Mouse (Mus musculus): Measurements from ENCODE around the gene Klhdc8a.

Klhdc8a gene

DNA sequence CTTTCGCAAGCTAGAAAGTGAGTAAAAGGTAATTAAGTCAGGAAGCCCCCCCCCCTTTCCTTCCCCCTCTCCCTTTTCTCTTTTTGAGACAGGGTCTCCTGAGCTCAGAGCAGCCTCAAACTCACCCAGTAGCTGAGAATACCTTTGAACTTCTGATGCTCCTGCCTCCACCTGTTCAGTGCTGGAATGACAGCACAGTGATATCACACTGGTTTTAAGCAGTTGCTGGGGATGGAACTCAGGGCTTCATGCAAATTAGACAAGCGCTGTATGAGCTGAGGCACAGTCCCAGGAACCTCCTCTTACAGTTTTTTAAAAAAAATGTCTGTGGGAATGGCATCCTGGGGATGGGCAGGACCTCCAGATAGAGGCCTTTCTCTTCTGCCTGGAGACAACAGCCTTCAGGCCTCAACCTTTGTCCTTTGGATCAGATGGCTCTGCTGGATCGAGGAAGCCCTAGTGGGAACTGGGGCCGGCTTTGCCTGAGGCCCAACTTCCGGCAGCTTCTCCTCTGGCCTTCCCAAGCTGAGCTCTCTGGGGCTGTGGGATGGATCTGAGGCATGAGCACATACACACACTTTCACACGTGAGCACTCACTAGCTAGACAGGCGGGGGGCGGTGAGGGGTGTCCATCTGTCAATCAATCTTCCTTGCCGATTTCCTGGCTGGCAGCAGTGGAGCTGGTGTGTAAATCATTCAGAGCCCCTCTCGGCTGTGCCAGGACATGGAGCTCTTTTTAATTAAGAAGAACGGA is 7.3 kb upstream of the Klhdc8a start:
- DNase-seq (ENCODE audit: low read depth in 1 of 2, low spot score in 2 of 2) = no peak

DNA sequence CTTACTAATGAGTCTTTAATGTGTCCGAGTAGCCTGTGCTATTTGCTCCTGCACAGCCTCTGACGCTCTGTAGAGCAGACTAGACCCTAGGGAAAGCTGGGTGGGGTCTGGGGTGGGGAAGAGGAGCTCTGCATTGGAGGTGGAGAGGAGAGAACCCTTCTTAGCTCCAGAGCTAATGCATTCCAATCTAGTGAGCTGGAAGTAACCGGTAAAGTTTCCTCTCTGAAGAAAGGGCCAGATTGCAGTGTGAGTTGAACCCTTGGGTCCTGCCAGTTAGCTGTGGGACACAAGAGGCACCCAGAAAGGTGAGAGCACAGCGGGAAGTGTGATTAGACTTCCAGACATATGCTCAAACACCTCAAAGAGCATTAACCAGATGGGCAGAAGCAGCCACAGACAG is 6.7 kb upstream of the Klhdc8a start:
- no peak for DNase-seq (ENCODE audit: low read depth in 1 of 2, low spot score in 2 of 2)

DNA sequence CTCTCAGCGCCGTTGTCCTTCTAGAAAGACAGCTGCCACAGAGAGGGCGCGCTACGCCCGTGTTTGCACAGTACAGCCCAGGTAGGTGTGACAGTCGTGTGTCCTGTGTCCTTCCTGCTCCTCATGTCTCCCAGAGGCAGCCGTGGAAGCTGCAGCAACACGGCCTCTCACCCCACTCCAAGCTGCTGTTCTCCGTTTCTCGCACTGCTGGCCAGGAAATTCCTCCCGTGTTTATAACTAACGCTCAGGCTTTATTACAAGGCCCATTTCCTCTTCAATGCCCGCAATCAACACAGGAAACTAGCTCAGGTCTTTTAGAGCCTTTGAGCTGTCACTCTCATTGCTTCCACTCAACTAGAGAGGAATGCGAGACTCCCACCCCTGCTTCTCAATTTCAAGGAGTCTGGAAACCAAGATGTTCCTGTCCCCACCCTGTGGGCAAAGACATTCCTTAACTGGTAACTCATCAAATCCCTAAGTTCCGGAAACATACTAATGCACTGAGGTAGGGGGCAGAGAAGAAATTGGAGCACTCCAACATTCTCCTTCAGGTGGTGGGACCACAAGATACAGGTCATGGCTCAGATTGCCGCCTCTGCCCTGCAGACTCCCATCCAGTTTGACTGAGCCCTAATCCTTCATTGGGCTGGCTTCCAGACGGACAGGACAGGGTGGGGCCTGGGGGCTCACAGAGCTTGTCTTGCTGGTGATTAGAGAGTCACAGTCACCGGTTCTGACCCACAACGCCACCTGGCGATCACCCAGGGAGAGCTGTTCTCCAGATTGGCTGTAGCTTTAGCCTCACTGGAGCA is 5.9 kb upstream of the Klhdc8a start:
- no peak for DNase-seq (ENCODE audit: low read depth in 1 of 2, low spot score in 2 of 2)

DNA sequence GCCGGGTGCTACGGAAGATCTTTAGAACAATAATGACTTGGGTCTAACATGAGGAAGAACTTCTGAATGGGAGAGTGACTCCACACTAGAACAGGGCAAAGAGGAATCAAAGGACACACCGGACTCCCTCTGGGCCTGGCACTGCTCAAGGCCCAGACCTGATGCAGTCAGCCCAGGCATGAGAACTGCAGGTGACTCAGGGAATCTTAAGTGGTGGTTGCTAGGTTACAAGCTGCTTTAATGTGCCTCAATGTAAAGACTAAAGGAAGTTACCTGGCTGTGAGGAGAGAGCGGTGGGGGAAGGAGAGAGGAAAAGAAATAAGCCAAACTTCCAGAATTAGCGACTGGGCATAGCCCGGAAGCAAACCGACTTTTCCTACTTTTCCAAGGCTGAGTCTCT is 2.9 kb upstream of the Klhdc8a start:
- DNase-seq (ENCODE audit: low read depth in 1 of 2, low spot score in 2 of 2) = no peak

- DNase-seq (ENCODE audit: low read depth in 1 of 2, low spot score in 2 of 2) = no peak
Measured at GRCm38 (mm10) chr1:132296051-132296450, 2.4 kb upstream of the Klhdc8a start.

- no peak for DNase-seq (ENCODE audit: low read depth in 1 of 2, low spot score in 2 of 2)
Measured at GRCm38 (mm10) chr1:132298801-132299464, 507 bp downstream of the Klhdc8a start.

- no peak for DNase-seq (ENCODE audit: low read depth in 1 of 2, low spot score in 2 of 2)
Measured at GRCm38 (mm10) chr1:132299744-132300143, 1.3 kb downstream of the Klhdc8a start.

DNA sequence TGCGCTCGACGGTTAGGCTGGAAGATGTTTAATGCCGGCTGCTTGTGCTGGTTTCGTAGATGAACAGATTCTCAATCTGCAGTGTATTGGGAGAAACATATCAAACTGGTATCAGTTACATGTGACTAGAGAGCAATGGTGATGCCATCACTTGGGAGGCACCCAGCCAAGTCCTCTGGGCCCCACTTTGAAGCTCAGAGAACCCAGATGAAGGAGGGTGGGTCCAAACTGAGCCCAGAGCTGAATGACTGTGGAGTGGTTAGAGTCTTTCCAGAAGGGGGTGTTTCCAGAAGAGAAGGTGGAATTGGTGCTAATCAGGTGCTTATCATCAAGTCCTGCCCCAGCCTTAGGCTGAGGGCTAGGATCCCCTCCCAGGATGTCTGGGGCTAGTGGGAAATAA is 2.8 kb downstream of the Klhdc8a start:
- DNase-seq (ENCODE audit: low read depth in 1 of 2, low spot score in 2 of 2) = no peak

DNA sequence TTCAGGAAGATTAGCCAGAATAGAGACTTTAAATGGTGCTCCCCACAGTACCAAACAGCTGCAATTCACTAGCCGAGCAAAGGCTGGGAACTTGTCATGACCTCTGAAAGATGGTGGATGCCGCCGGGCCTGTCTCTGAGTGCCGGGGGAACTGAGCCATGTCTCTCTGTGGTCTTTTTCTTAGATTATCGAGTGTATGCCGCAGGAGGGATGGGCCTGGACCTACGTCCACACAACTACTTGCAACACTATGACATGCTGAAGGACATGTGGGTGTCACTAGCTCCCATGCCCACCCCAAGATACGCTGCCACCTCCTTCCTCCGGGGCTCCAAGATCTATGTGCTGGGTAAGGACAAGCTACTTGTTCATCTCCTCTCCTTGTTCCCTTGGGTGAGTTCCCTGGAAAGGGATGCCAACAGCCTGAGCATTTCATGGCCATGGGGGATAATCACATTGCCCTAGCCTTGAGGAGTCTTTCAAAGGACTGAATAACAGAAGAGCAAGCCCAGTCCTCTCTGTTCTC is 4.0 kb downstream of the Klhdc8a start:
- no peak for DNase-seq (ENCODE audit: low read depth in 1 of 2, low spot score in 2 of 2)

DNA sequence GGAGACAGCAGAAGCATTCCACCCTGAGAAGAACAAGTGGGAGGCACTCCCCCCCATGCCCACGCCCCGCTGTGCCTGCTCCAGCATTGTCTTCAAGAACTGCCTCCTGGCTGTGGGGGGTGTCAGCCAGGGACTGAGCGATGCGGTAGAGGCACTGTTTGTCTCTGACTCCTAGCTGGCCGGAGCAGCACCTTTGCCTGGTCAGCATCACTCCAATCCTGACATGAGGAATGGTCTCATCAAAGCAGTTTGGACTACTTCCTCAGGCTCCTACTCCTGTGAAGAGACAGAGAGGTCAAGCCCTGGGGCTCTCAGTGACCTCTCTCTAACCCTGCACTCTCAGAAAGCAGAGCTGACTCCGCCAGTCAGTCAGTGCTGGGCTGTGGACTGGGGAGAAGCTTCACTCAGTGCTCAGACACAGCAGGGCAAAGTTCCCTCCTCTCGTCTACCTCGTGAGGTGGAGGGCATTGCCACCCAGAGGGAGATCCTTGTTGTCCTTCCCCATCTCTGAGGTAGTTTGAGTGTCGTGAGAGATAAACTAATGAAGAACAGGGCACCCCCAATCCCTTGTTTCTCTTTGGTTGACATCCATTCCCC is 6.3 kb downstream of the Klhdc8a start:
- DNase-seq (ENCODE audit: low read depth in 1 of 2, low spot score in 2 of 2) = no peak

DNA sequence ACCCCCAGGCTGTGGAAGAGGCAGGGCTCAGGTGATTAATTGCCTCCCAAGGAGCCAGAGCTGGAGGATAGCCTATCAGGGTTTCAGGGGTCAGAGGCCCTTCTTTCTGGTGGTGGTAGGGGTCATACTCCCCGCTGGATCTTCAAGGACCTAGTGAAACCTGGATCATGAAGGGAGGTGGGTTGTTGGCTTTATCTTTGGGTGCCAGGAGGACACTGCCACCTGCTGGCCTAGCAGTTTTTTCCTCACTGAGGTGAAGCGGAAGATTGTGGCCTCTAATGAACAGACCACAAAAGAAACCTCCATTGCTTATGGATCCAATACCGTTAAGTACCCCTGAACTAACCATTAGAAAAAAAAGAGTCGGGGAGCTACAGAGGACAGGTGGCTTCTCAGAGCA is 7.7 kb downstream of the Klhdc8a start:
- no peak for DNase-seq (ENCODE audit: low read depth in 1 of 2, low spot score in 2 of 2)

GRCm38 (mm10) chr1:132306808-132307207 is 8.4 kb downstream of the Klhdc8a start:
- DNase-seq (ENCODE audit: low read depth in 1 of 2, low spot score in 2 of 2) = no peak

GRCm38 (mm10) chr1:132307962-132308361 is 9.5 kb downstream of the Klhdc8a start:
- DNase-seq (ENCODE audit: low read depth in 1 of 2, low spot score in 2 of 2) = no peak

DNA sequence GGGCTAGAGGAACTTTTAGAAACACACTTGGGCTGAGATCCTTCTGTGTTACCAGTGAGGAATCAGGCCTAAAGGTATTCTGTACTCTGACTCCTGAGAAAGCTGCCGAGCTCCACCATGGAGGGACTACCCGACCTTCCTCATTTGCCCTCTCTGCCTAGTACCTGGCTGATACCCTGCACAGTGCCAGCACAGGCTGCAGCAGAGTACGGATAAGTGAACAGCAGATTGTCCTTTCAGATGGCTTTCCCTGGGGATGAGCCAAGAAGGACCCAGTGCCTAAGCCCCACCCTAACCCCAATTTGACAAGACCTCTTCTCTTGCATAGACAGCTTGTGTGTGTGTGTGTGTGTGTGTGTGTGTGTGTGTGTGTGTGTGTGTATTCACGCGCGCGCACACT is 10.2 kb downstream of the Klhdc8a start:
- no peak for DNase-seq (ENCODE audit: low read depth in 1 of 2, low spot score in 2 of 2)

DNA sequence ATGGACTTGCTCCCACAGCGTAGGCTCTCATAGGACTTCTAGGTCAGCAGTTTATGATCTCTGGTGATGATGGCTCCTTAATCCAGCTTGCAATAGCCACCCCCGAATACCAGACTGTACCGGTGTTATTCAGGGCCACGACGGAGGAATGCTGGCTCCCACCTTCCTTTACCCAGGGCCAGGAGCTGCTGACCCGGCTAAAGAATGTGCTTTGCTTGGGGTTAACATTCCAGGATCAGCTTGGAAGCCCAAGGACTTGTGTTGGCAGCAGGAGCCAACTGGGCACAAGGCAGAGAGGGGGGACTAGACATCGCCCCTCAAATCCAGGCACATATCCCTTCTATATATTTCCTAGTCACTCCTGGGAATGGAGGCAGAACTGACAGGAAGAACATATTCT is 12.3 kb downstream of the Klhdc8a start:
- no peak for DNase-seq (ENCODE audit: low read depth in 1 of 2, low spot score in 2 of 2)

GRCm38 (mm10) chr1:132311174-132311859 is 12.9 kb downstream of the Klhdc8a start:
- DNase-seq (ENCODE audit: low read depth in 1 of 2, low spot score in 2 of 2) = no peak

DNA sequence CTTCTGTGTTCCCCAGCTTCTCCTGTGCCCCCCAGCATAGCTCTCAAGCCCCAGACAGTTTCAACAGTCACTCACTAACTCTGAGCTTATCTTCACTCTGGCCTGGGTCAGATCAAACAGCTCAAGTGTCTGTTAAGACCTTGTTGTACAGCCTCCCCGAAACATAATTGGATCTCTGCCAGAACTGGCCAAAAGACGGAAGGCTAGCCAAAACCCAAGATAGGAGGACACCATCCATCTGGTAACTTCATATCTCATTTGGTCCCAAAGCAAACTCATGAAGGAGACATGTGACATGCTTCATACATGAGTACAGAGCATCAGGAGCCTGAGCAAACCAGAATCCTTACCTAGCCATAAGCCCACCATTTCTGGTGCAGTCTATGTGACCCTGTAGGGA is 13.6 kb downstream of the Klhdc8a start:
- DNase-seq (ENCODE audit: low read depth in 1 of 2, low spot score in 2 of 2) = no peak

- DNase-seq (ENCODE audit: low read depth in 1 of 2, low spot score in 2 of 2) = peak in 1 of 2 experiments; percentile 44
Measured at GRCm38 (mm10) chr1:132312703-132313102, 14.3 kb downstream of the Klhdc8a start.

GRCm38 (mm10) chr1:132315889-132316624 is 17.6 kb downstream of the Klhdc8a start, which contains the start of gene Nuak2:
TSS of gene Nuak2 (plus strand) at chr1:132316126.
- peak; percentile 57 to 79 for DNase-seq (ENCODE audit: low read depth in 1 of 2, low spot score in 2 of 2)

DNA sequence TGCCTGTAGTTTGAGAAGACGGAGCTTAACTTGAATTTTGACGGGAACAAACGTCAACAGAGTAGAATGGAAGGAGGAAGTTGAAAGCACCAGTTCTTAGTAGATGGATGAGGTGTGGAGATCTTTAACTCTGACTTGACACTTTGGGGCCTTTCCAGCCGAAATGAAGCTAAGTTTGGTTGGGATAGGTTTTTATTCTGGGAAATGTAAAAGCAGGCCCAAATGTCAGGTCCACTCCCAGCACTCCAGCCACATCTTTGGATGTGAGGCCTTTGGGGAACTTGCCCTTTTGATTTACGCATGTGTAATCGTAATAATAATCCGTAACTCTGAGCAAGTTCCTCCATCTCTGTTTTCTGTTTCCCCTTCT is 18.2 kb downstream of the Klhdc8a start:
- peak in 1 of 2 experiments; percentile 41 for DNase-seq (ENCODE audit: low read depth in 1 of 2, low spot score in 2 of 2)
